Mouse (Mus musculus) 3134 (cell line): ENCODE data around the gene Ldlrap1.
A peak's percentile ranks its signal among the peaks of the same experiment; 100 is the strongest.

Experiments used
- DNase-seq: peaks from one replicate; pipeline ENCODE4 v3.0.0-alpha.2; 2011; ENCODE audit warnings: low spot score; ENCODE audit not compliant: insufficient read length; ENCODE audit errors: extremely low read depth

Gene Ldlrap1

DNA sequence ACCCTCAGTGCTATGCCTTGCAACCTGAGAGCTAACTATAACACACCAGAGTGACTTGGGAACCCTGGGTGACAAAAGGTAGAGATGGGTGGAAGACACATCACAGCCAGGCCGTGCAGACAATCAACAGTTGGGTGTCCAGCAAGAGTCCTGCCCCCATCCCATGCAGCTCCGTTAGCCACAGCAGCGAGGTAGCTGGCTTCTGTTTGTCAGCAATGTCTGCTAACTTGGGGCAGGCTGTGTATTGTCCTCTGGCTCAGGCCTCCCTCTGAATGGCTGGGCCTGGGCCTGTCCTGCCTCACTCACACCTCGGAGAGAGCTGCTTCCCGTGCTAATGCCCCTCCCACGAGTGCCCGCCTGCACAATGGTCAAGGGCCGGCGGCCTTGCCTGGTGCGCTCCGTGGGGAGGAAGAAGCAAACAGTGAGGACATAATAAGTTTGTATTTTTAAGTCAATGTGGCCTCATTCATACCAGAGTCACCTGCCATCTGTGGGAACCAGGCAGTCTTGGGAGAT is 14.9 kb downstream of the Ldlrap1 start:
- no peak for DNase-seq

DNA sequence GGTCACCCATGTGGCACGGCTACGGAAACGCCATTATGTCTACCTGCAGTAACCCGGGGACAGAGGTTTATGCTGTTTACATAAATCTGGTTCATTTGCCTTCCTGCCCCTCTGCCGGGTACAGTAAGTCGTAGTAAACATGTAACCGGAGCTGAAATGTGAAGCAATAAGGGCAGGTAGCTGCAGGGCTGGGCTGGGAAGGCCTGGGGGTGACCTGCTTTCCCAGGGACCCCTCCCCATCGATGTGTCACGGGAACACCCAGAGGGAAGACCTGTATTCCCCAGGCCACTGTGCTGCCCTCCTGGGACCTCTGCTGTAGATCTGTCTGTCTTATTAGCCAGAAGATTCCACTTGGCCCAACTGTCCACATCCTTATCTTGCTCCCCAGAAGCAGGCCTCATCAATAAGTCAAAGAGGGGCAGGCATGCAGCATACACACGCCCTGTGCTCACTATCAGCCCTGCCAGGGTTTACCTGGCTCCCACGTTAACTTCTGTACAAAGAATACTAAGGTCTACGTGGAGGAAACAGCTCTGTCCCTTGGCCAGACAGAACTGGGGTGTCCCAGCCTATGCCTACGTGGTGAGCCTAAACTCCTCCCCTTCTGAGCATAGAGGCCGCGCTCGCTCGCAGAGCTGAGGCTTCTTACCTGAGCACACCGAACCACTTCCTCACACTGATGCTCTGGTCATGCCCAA is 16.0 kb downstream of the Ldlrap1 start:
- DNase-seq = no peak

DNA sequence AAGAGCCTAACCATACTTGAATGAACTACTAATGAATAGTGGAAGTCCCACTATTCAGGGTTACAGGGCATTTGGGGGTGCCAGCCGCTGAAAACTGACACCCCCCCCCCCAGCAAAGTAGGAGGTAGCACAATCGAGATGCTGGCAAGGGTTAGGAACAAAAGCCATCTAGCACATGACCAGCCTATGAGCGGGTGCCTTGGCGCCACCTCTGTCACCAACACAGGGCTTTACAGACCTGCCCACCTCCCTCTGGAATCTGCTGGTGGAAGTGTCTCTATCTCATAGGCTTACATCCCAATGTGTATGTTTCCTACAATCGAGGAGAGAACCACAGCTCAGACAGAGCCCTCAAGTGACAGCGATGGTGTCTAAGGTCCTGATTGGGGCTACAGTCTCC is 17.0 kb downstream of the Ldlrap1 start:
- no peak for DNase-seq

DNA sequence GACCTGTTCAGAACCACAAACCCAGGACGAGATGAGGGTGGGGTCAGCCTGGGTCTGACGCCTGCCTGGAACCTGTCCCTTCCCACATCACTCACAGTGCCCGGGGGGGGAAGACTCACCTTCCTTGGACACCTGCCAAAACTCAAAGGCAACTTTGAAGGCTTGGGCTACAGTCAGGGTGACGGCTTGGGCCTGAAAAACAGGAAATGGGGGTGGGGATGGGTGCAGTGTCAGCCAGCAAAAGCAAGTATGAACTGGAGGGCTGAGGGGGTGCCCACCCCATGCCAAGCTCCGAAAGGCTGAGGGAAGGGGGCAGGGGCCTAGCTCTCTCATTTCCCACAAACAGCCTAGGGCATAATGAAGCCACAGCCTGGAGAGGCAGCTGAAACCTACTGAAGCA is 17.6 kb downstream of the Ldlrap1 start:
- no peak for DNase-seq

DNA sequence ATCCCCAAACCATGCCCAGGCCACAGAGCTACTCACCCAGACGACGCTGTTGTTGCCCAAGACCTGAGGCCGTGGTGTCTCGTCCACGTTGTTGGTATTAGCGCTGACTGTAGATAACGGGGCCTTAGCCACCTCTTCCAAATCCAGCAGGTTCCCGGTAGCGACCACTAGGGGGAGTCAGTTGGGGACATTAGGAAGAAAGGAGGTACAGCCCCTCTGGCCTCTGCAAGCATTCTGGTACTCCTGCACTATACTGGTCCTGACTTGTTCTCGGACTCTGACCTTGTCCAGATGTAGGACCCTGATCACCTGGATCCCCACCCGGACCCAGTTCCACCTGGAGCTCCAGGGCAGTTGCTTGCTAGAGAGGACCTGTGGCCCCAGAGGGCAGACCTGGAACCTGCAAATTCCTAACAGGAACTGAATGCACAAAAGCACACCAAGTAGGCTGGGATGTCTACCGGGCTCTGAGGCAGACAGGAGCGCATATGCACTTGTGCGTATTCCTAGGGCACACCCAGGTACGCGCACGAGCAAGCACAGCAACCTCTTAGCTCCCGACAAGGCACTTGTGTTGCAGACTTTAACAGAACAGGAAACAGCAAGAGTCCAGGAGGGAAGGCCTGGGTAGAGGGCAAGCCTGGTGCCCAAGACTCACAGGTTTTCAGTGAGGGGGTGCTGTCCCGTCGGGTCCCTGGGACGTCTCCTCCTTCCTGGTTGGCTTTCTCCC is 18.4 kb downstream of the Ldlrap1 start:
- no peak for DNase-seq

DNA sequence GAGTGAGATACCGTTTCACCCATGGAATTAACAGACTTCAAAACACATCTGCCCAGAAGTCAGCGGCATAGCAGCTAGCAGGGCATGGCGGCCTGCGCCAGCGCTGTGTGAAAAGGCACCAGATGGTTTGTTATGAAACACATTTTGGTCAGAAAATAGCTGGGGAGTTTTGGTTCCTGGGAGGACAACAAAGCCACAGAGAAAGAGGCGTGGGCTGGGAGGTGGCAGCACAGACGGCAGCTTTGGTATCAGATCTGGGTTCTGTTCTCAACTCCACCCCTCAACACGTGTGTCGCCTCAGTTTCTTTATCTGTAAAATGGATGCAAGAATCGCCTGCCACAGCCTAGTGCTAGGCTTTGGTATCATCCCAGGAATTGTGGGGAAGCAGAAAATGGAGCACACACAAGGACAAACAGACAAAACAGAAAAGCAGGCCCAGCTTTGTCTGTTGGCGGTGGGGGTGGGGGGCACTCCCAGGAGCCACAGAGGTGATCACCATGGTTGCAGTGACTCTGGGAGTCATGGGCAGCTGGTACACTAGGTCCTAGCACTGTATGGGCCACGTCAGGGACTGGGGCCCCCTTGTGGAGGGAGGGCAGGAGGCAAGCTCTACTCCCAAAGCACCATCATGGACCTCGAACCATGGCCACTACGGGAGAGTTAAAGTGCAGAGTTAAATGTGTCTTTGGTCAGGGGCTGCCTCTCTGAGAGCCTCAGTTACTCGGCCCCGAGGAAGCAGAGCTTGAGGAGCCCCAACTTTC is 21.7 kb downstream of the Ldlrap1 start:
- DNase-seq = no peak

DNA sequence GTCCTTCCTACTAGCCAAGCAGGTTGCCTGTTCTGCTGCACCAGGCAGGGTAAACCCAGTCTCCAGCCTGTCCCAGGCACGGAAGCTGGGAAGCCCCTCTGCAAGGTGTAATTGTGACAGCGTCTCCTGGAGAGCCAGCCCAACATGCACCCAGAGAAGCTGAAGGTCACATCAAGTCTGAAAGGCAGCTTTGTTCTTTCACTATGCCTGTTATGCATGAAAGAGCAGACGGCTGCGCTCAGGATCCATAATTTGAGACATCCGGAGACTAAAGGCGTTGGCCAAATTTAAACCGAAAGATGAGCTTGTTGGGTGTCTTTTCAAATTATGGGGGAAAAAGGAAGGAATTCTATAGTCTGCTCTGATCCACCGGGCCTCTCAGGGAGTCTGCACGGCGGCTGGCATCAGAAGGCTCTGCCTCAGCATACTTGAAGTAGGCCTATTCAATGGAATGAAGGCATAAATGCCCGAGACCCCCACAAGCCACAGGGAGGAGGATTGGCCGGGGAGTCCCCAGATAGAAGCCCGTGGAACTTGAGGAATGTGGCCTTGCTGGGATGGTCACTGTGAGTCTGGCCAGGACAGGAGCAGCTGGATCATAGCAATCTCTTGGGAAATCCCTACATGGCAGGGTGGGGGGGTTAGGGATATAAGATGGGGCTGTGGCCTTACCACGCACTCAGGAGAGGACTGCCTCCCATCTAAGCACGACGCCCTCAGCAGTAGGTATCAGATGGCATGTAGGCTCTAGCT is 23.8 kb downstream of the Ldlrap1 start:
- peak; percentile 43 for DNase-seq

DNA sequence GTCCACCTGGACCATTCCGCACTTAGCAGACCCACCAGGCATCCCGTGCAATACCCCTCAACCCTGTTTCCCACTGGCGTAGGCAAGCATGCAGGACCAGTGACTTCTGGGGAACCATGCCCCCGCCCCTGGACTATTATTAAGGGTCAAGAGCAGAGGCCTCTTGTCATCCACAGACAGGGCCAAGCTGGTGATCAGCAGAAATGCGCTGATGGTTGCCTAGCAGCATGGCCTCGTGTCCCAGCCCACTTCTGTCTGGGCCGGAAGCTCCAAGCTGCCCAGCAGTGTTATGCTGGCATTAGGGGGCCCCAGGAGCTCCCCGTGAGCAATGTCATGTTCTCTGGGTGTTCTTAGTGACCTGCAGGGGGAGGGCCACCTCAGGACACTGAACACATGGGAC is 25.9 kb downstream of the Ldlrap1 start:
- DNase-seq = no peak

DNA sequence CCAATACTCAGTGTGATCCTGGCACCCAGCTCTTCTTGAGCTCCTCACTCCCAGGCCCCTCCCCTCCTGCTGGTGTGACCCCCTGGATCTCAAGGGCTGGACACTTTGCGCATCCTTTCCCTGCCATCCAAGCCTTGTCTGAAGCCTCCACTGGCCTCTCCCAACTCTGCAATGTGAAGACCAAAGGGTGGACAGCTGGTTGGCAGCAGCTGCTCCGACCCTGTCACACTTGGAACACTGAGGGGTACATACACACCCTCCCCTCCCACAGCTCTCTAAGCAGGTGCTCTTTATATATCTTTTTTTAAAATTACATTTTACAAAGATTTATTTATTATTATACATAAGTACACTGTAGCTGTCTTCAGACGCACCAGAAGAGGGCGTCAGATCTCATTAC is 27.6 kb downstream of the Ldlrap1 start:
- no peak for DNase-seq

DNA sequence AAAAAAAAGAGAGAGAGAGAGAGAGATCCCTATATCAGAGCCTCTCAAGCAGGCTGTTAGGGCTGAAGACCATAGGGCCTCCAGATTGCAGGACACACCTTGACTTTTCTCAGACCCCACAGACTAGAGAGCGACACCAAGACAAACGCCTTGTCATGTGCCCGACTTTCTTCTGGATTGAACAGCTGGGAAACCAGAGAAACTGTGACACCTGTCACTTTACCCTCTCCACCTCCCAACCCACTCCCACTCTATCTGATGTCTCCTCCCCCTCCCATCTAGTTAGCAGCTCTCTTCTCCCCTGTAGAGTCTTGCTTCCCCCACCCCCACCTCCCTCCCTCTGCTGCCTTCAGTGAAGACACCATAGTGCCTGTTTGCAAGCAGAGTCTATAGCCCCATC is 28.3 kb downstream of the Ldlrap1 start:
- DNase-seq = no peak

DNA sequence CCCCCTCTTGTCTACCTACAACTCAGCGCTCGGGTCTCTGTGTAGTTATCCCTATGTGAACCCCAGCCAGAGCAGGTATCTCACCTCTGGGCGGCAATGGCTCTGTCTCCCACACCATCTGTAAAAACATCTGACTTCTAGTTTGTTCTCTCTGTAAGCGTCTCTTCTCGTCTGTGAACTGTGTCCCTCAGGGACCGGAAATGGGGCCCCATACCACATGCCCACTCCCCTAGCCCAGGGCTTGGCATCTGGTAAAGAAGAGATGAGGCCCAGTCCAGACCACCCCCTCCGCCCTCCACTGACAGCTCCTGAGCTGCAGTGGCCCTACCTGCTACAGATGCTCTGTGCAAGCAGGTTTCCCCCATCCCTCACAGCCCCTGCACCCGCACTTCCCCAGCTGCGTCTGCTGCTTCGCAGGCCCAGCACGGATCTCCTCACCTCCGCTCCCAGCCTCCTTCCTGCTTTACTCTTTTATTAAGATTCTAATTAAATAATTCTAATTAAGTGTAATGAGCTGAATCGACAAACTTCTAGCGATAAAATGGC is 30.4 kb downstream of the Ldlrap1 start:
- DNase-seq = no peak

DNA sequence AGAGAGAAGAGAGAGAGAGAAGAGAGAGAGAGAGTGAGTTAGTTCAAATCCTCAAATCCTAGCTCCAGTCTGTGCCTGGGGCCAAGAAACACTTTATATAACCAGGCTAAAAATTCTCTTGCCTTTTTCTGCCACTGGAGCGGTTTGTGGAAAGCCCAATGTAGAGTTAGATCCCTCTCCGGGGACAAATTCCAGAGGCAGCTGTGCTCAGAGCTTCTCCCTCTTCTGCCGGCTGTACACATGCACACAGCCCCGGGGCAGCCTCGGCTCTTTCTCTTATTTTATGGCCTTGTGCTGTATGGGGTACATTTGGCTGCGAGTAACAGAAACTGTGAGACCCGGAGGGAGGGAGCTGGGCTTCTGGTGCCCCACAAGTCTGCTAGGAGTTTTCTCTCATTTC is 31.7 kb downstream of the Ldlrap1 start:
- no peak for DNase-seq

DNA sequence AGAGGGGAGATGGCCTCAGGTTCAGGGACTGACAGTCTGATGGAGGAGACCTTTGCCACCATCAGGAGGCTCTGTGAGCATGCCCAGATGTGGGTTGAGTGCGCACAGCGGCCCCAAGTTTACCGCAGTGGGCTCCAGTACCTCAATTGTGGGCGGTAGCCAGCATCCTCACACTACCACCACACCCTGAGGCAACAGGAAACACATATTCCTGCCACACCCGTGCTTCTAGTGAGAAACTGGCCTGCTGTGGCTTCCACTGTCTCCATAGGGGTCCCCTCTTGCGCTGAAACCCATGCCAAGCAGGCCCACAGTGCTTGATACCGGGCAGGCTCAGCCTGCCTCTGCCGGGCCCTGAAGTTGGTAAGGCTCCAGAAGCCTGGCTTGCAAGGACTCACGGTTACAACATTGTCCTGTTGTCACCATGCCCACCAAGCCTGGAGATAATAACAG is 33.2 kb downstream of the Ldlrap1 start:
- DNase-seq = peak; percentile 74

DNA sequence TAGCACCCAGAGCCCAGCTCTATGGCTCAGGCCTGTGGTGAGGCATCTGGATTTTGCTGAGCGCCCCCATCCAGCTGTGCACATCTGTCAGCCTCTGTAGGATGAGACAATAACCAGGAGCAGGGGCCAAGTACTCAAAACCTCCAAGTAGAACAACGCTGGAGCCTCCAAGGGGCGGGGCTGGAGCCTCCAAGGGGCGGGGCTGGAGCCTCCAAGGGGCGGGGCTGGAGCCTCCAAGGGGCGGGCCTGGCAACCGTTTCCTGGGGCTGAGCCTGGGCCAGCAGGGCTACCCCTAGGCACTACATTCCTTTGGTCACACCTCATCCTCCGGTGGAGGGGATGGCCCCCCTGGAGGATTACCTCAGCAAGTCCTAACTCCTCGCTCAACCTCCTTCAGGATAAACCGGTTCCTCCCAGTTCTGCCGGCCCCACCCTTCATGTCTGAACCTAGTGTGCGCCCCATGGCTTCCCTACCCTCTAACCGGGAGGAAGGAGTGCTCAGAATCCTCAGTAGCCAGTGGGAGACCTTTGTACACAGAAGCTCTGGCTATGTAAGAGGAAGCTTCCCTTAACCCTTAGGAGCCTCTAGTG is 33.7 kb downstream of the Ldlrap1 start:
- DNase-seq = peak; percentile 82

DNA sequence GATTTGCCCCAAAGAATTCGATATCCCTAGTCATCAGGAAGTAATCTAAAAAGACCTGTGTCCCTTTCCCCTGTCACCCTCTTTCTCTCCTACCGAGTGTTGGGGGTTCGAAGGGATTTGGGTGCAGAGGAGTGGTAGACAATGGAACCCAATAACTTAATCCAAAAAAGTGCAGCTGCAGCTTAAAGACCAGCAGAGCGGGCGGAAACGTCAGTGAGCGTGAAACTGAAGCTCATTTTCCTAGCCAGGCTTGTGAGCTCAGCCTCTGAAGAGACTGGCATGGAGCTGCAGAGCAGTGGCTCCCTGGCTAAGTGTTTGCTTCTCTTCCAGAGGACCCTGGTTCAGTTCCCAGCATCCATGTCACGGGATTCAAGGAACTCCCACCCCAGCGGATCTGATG is 34.5 kb downstream of the Ldlrap1 start:
- DNase-seq = no peak

DNA sequence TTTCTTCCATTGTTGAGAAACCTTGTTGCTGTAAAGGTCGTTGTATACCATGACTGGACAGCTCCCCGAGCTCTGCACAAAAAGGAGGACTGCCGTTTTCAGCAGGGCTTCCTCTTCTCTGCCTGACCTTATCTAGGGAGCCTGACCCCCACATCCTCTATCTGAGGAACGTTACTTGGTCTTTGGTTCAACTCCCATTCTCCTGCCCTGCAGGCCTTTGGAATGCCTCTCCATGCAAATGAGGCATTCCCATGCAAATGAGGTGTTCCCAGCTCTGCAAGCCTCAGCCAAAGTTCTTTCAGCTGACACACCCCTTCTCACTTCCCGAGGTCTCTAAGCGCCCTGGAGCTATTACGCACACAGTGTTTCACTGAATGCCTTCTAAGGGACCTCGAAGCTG is 37.7 kb downstream of the Ldlrap1 start:
- no peak for DNase-seq

DNA sequence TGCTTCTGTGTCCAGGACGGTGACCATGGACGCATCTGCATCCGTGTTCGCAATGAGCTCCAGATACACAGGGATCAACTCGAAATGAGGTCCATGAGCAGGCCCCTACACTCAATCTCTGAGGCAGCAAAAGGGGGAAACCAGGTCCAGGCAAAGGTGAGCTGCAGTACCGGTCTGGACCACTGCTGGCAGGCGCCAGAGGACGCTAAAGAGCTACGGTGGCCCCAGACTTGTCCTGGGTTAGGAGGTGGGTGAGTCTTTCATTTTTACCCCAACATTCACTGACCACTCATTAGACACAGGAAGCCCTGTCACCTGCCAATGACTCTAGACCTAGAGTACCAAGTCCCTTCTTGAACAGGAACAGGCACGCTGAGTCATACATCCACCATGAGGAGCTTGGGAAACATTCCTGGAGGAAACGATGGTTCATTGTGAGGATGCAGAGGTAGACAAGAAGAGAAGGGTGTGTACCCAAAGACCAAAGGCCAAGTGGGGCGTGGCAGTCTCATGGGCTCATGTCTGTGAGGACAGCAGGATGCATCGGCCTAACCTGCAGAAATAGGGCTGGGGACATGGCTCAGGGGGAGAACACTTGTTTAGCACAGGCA is 42.0 kb downstream of the Ldlrap1 start:
- DNase-seq = peak; percentile 39

DNA sequence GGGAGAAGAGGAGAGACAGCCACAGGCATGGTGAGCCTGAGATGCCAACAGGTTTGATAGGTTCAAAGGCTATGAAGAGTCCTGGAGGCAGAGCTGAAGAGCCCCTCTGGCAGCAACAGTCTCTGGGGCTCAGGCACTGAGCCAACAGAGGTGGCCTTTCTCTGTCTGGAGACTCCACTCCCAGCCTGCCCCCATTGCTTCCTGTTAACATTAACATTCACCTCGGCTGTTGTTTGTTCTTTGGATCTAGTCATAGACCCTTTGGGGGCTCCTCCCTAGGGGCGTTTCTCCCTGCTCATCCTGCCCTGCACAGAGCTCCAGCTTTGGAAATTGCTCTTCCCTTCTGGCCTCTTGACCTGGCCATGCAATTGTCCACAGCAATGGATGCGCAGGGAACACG is 42.9 kb downstream of the Ldlrap1 start:
- DNase-seq = no peak

DNA sequence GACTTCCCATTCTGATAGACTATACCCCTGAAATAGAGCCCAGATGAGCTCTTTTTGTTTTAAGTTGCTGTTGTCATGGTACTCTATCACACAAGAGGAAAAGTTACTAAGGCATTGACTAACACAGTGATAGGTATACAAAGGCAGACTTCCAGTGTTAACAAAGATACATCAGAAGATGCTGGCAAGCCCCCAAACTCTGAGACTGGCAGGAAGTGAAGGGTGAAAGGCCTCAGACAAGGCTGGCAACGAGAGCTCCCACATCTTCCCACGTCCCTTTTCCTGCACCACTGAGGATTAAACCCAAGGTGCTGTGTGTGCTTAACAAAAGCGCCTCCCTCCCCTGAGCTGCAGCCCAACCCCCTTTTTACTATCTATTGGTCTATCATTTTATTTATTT is 44.6 kb downstream of the Ldlrap1 start:
- no peak for DNase-seq

DNA sequence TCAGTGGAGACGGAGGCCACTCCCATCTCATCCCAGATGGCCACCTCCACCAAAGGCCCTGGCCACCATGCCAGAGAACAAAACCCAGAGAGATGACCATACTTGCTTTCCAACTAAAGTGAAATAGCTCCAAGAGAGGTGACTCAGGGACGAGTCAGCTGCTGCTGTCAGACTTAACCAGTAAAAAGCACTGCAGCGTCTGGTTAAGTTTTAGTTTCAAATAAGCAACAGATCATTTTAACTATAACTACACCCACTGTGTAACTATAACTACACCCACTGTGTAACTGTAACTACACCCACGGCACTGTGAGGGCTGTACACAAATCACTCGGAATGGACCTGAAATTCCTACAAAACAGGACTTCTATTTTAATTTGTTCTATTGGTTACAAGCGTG is 46.7 kb downstream of the Ldlrap1 start:
- DNase-seq = peak; percentile 47
